25 mouse cellular contexts compared by ENCODE assay signal in genomic region chr11:68539621-68540020, GRCm38 (mm10). TPM values are rescaled to one million over a fixed set of nuclear protein-coding genes. Genes with fewer than 3 reads are reported as not detected.
"Had no signal": no experiment of that assay in that cellular context is flagged by ENCODE, and none has a peak within 500 bp of the region (broad histone marks: within the 10 kb centered on the region; RNA-seq: fewer than 3 reads in every experiment).

No protein-coding gene starts in this region.

- ATAC-seq: liver, postnatal 0 days; lung, postnatal 0 days; midbrain, embryonic 13.5 days; midbrain, embryonic 16.5 days had no signal

- H3K4me2 ChIP-seq: limb, embryonic 12.5 days; limb, embryonic 15.5 days; liver, embryonic 11.5 days; lung, embryonic 14.5 days; midbrain, embryonic 13.5 days; neural tube, embryonic 12.5 days; neural tube, embryonic 15.5 days; stomach, embryonic 15.5 days had no signal

- H3K27ac ChIP-seq: limb, embryonic 12.5 days; limb, embryonic 15.5 days; liver, embryonic 14.5 days; macrophage; midbrain, embryonic 13.5 days; neural tube, embryonic 12.5 days; neural tube, embryonic 15.5 days; stomach, embryonic 15.5 days had no signal

- H3K9me3 ChIP-seq: limb, embryonic 12.5 days; limb, embryonic 15.5 days; midbrain, embryonic 13.5 days; neural tube, embryonic 12.5 days; neural tube, embryonic 15.5 days; stomach, embryonic 15.5 days had no signal

- H3K27me3 ChIP-seq: limb, embryonic 15.5 days; midbrain, embryonic 13.5 days; neural tube, embryonic 12.5 days; neural tube, embryonic 15.5 days; stomach, embryonic 15.5 days had no signal

- H3K36me3 ChIP-seq: limb, embryonic 12.5 days; limb, embryonic 15.5 days; midbrain, embryonic 13.5 days; neural tube, embryonic 12.5 days; neural tube, embryonic 15.5 days; stomach, embryonic 15.5 days had no signal

- DNase-seq: kidney, adult 18-20 months; kidney, adult 9 months; kidney, postnatal 14 days; kidney, postnatal 4 days; left cerebral cortex, postnatal 4 days; liver, postnatal 0 days; lung, embryonic 14.5 days; right cerebral cortex, postnatal 14 days; spleen, adult 18-20 months; thymus, adult 18-20 months; thymus, postnatal 36 days had no signal

- H3K4me1 ChIP-seq: limb, embryonic 12.5 days; neural tube, embryonic 12.5 days had no signal

- H3K9ac ChIP-seq: limb, embryonic 12.5 days; limb, embryonic 15.5 days; liver, embryonic 14.5 days; liver, postnatal 0 days; lung, embryonic 14.5 days; midbrain, embryonic 13.5 days; neural tube, embryonic 12.5 days; neural tube, embryonic 15.5 days; stomach, embryonic 15.5 days had no signal

- H3K4me3 ChIP-seq: limb, embryonic 12.5 days; limb, embryonic 15.5 days; midbrain, embryonic 13.5 days; neural tube, embryonic 12.5 days; neural tube, embryonic 15.5 days; stomach, embryonic 15.5 days had no signal

RNA-seq across cellular contexts. Expression of gene Mfsd6l, which starts 16.4 kb away (rescaled TPM):
- total RNA-seq: layer of hippocampus, adult 18-20 months; left cerebral cortex, postnatal 14 days had no signal
- polyA plus RNA-seq: limb, embryonic 12.5 days; liver, embryonic 11.5 days; macrophage; midbrain, embryonic 13.5 days; neural tube, embryonic 12.5 days; neural tube, embryonic 15.5 days had no signal

RNA-seq across cellular contexts. Expression of gene Ccdc42, which starts 47.2 kb away (rescaled TPM):
- total RNA-seq: megakaryocyte, adult 5-6 weeks had no signal
- polyA plus RNA-seq: liver, postnatal 0 days; macrophage had no signal
